Mouse (Mus musculus) liver, postnatal 0 days (tissue): Measurements from ENCODE around the gene Cln5.

Source experiments
- CTCF ChIP-seq: sonication (generic); IDR thresholded peaks from 2 replicates; pipeline ENCODE4 v1.5.1; 2016; ENCODE audit warnings: antibody characterized with exemption, low read depth
- EP300 ChIP-seq: IDR thresholded peaks from 2 replicates; pipeline ENCODE4 v1.6.1; 2016; ENCODE audit warnings: antibody characterized with exemption, low read depth, mild to moderate bottlenecking

DNA sequence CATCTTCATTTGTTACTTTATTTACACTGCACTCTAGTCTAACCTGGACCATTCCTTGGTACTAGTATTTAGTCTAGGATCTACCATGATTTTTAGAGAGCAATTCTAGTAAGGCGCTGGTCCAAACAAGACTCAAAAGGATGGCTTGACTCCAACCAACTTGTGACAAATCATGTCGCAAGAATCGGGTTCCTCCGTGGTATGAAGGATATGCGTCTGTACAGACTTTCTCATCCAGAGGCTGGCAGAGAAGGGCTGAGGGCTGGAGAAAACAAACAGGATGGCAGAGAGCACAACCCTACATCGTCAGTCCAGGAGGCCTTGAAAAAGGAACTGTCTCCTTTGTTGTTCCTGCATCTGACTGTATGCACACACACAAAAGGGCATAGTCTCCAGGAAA, 26.6 kb downstream of the Cln5 start:
- no peak for TF ChIP-seq CTCF
- TF ChIP-seq EP300 = no peak
